1 mouse cellular context compared by ENCODE assay signal in the genomic region with DNA sequence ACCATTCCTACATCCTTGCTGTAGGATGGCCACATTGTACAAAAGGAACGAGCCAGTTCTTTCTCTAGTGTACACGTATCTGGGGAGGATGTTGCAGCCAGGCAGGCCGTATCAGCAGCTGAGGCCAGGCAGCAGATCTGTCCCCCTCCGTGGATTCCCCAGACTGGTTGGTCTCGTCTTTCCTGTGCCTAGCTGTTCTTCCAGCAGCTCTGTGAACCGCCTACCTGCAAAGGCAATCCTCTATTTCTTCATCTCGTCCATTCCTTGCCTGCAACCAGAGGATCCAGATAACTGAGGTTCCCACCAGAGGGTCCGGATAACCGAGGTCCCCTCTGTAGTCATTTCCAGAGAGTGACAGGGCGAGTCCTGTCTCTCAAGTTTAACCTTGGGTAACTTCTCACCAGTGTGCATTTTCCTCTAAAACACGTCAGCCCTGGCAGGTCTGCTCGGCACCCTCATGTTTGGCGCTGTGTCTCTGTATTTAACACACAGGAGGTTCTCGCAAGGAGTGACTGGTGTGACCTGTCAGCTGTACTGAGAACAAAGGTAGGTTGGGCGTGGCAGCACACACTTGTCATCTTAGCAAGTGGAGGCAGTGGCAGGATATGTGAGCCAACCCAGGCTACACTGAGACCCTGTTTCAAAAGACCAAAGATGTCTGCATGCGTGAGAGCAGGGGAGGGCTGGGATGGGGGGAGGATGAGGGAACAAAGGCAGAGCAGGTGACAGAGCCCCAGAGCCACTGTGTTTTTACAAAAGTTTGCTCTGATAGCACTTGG.
A peak's percentile ranks its signal among the peaks of the same experiment; 100 is the strongest.
TF ChIP-seq lines count a peak whose summit lies in the region.

No protein-coding gene starts in this region.

TF ChIP-seq in MEL, 35 proteins besides CTCF, POLR2A, EP300 and RAD21:
- TF ChIP-seq UBTF (IDR thresholded peaks at IDR 0.05; ENCODE audit: borderline replicate concordance, insufficient read depth, low read depth, low read length) (no peak), MXI1 (IDR thresholded peaks at IDR 0.05; ENCODE audit: low read depth, low read length) (no peak), JUND (IDR thresholded peaks at IDR 0.05; ENCODE audit: low read depth, low read length) (no peak), POLR2AphosphoS5 (IDR thresholded peaks at IDR 0.05; ENCODE audit: borderline replicate concordance, low read depth, low read length) (0 out of 2 replicates have a peak, but pooled peaks have one; percentile 17), GABPA (IDR thresholded peaks at IDR 0.05; ENCODE audit: low read depth, low read length) (no peak)
TF ChIP-seq in MEL: peak in this region for 1.
